Mouse (Mus musculus) forebrain, postnatal 0 days (tissue): ENCODE measurements at regions not wholly inside any gene's neighbourhood (a gene's known extent, or its start where the extent isn't known, plus 50 kb on each side); places are given as distances from the start of the nearest gene placed in this dataset.
"Not testable (repeated sequence)": the region's sequence is repeated elsewhere in the genome, so short reads cannot be mapped to it uniquely, and the experiment has no call there.

Source experiments
- ATAC-seq: fragments of 200-750 bp; cut with Nextera tagmentation; 2 replicates; pipeline ENCODE4 v1.8.0; 2017; ENCODE audit warnings: mild to moderate bottlenecking, moderate library complexity
- DNase-seq: peaks from one replicate; pipeline ENCODE4 v3.0.0-alpha.2; 2015
- H3K27ac ChIP-seq: fragments of 300-500 bp; sonication (generic); 2 replicates; pipeline ENCODE4 v1.5.1; 2014; ENCODE audit warnings: low read depth, mild to moderate bottlenecking, antibody characterized with exemption, low read length, moderate library complexity, mixed read lengths
- H3K27me3 ChIP-seq: fragments of 300-500 bp; sonication (generic); 2 replicates; pipeline ENCODE4 v1.6.1; 2014; ENCODE audit warnings: mild to moderate bottlenecking, low read length, mixed read lengths; ENCODE audit not compliant: insufficient read depth
- H3K36me3 ChIP-seq: fragments of 300-500 bp; sonication (generic); 2 replicates; pipeline ENCODE4 v1.6.1; 2014; ENCODE audit warnings: mild to moderate bottlenecking, moderate library complexity; ENCODE audit not compliant: insufficient read depth
- H3K4me1 ChIP-seq: fragments of 300-500 bp; sonication (generic); 2 replicates; pipeline ENCODE4 v1.6.1; 2014; ENCODE audit warnings: antibody characterized with exemption; ENCODE audit not compliant: insufficient read depth
- H3K4me2 ChIP-seq: fragments of 300-500 bp; sonication (generic); 2 replicates; pipeline ENCODE4 v1.6.1; 2014; ENCODE audit warnings: low read depth, mild to moderate bottlenecking, moderate library complexity
- H3K4me3 ChIP-seq: fragments of 300-500 bp; sonication (generic); 2 replicates; pipeline ENCODE4 v1.5.1; 2014; ENCODE audit warnings: low read depth, low read length, mixed read lengths
- H3K9ac ChIP-seq: fragments of 300-500 bp; sonication (generic); 2 replicates; pipeline ENCODE4 v1.6.1; 2014; ENCODE audit warnings: mild to moderate bottlenecking
- H3K9me3 ChIP-seq: fragments of 300-500 bp; sonication (generic); 2 replicates; pipeline ENCODE4 v1.6.1; 2016; ENCODE audit warnings: low read length
- CTCF ChIP-seq: sonication (generic); IDR thresholded peaks from 2 replicates; pipeline ENCODE4 v1.5.1; 2016; ENCODE audit warnings: antibody characterized with exemption, control low read depth, low read depth
- WGBS: fragments of 180-500 bp; shearing (Covaris S2); extraction: QIAGEN DNeasy Blood & Tissue Kit; methylation state at CpG from one replicate; pipeline ENCODE4 v1.1.7; 2014; 5-methylcytosine and 5-hydroxymethylcytosine counted together

DNA sequence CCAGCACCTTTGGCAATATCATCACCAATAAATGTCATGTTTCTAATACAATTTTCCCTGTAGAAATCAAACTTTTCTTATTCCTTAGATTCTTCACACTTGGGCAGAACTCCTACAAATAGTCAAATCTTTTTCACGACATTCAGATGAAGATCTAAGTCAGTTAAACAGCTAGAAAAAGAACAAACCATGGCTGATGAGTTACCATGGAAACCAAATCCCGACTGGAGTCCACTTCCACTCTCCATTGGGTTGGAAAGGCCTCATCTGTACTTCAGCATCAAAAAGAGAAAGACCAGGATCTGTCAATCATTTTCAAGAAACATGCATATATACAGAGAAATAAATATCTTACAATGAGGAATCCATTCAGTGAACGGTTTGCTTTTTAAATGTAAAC is 307.0 kb upstream of the Lrrn1 start:
- H3K27me3 ChIP-seq, result no peaks in the 10 kb centered on the region
- H3K36me3 ChIP-seq, result no peaks in the 10 kb centered on the region
- no peak overlapping the region for H3K4me2 ChIP-seq
- no peak overlapping the region for H3K9ac ChIP-seq
- no peak overlapping the region for H3K27ac ChIP-seq
- no peaks in the 10 kb centered on the region; the same call in 1 of the 2 replicates for H3K4me1 ChIP-seq
- 42% methylated on average over 3 of the region's 3 CpGs for WGBS
- no peak for ATAC-seq
- no peak overlapping the region for H3K4me3 ChIP-seq
- no peak for TF ChIP-seq CTCF
- no peaks in the 10 kb centered on the region for H3K9me3 ChIP-seq
- no peak for DNase-seq

DNA sequence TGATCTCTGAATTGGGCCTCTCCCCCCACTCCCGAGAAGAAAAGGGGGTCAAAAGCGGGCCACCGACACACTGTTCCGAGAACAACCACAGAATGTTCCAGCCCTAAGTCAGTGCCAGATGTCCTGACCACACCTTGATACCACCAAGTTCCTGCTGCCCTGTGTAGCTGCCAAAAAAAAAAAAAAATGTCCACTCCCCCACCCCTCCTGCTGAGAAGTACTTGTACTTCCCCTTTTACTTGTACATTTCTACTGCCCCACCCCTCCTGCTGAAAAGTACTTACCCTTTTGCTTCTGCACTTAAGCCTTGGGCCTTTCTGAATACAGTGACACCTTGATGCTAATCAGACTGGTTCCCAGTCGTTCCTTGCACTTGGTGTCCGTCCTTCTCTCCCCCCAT is 299.7 kb upstream of the Lrrn1 start:
- ATAC-seq, H3K4me2 ChIP-seq, H3K9ac ChIP-seq, H3K27me3 ChIP-seq, H3K4me3 ChIP-seq, H3K9me3 ChIP-seq, H3K27ac ChIP-seq, H3K4me1 ChIP-seq, DNase-seq, H3K36me3 ChIP-seq: not testable (repeated sequence)
- WGBS, result 90% methylated on average over 6 of the region's 6 CpGs

DNA sequence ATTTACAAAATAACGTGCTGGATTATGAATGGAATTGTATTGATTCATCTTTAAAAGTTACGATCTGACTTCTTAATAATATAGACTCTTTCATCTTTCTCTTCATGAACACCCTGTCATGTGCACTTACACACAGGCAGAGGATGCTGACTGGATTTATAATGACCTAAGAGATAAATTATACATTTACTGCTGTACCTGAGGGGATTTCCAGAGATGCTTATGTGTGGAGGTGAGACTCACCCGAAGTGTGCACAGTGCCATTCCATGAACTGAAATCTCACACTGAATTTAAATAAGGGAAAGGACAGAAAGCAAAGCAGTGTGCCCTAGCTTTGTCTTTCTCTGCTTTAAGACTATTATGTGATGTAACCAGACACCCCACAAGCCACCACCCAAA is 291.9 kb upstream of the Lrrn1 start:
- Histone ChIP-seq H3K4me3 (no peak overlapping the region), H3K4me1 (no peaks in the 10 kb centered on the region), H3K9me3 (no peaks in the 10 kb centered on the region), H3K27ac (no peak overlapping the region), H3K4me2 (no peak overlapping the region), H3K36me3 (no peaks in the 10 kb centered on the region), H3K9ac (no peak overlapping the region), H3K27me3 (no peaks in the 10 kb centered on the region)
- DNase-seq (no peak), ATAC-seq (no peak)
- TF ChIP-seq CTCF, result no peak
- 84% methylated on average over 3 of the region's 3 CpGs for WGBS

DNA sequence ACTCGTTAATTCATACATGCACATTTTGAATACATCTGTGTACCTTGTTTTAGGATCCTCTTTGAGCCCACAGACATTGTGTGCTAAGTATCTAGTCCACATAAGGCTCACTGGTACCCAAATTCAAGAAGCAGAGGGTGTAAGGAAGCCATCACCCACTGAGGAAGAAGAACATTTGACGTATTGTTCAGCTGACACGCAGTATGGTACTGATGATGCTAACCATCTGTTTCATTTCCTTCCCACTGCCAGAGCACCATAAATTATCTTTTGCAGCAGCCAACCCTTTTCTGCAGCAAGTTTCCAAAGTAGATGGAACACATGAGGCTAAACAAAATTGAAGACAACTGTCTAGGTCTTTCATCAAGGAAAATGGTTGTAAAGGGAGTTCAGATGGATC is 285.6 kb upstream of the Lrrn1 start:
- Histone ChIP-seq H3K36me3 (no peaks in the 10 kb centered on the region), H3K27ac (no peak overlapping the region), H3K4me1 (no peaks in the 10 kb centered on the region), H3K4me3 (no peak overlapping the region), H3K27me3 (no peaks in the 10 kb centered on the region), H3K9ac (no peak overlapping the region), H3K4me2 (no peak overlapping the region), H3K9me3 (no peaks in the 10 kb centered on the region)
- WGBS, result 66% methylated on average over 3 of the region's 3 CpGs
- ATAC-seq (peak; percentile 85), DNase-seq (peak; percentile 57)
- no peak for TF ChIP-seq CTCF

DNA sequence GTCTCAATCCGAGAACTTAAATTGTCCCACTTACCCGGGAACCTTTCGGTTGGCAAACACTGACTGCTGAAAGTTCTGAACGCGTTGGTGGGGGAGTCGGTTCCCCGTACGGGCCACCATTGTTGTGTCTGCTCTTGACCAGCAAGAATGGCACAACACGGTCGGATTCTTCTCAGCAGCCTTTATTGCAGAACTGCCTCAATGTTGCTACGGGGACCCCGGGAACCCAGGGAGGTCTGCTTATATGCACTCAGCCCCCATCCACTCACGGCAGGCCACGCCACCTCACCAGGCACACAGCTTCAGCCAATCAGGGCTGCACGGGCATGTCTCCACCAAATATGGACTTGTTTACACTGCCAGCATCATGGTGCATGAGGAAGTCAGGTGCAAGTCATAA is 249.2 kb upstream of the Lrrn1 start:
- Histone ChIP-seq H3K4me3 (no peak overlapping the region), H3K27ac (no peak overlapping the region), H3K36me3 (no peaks in the 10 kb centered on the region), H3K4me1 (no peaks in the 10 kb centered on the region), H3K27me3 (no peaks in the 10 kb centered on the region), H3K4me2 (no peak overlapping the region), H3K9ac (no peak overlapping the region), H3K9me3 (no peaks in the 10 kb centered on the region)
- DNase-seq, result no peak
- no peak for ATAC-seq
- no peak for TF ChIP-seq CTCF
- 93% methylated on average over 15 of the region's 15 CpGs for WGBS

DNA sequence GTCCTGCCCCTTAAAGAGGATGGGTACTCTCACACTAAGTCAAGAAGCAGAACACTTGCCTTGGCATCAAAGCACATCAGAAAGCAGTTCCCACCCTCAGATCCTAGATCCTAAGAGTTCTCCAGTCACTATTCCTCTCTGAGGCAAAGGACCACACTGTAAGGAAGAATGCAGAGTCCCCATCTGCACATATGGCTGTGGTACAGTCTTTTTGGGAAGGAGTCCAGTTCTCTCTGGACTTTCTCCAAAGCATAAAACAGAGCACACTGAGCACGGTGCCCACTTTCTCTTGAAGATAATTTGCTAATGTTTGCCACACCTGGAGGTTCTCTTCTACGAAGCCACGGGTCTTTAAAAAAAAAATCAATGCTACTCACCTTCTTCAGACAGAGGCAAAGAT is 238.7 kb upstream of the Lrrn1 start:
- no peak for TF ChIP-seq CTCF
- Histone ChIP-seq H3K9ac (no peak overlapping the region), H3K9me3 (no peaks in the 10 kb centered on the region), H3K4me2 (no peak overlapping the region), H3K4me3 (no peak overlapping the region), H3K27me3 (no peaks in the 10 kb centered on the region), H3K4me1 (no peaks in the 10 kb centered on the region; the same call in 1 of the 2 replicates), H3K36me3 (no peaks in the 10 kb centered on the region), H3K27ac (no peak overlapping the region)
- no peak; the same call in 1 of the 2 replicates for ATAC-seq
- 48% methylated on average over 3 of the region's 3 CpGs for WGBS
- DNase-seq, result peak; percentile 50

DNA sequence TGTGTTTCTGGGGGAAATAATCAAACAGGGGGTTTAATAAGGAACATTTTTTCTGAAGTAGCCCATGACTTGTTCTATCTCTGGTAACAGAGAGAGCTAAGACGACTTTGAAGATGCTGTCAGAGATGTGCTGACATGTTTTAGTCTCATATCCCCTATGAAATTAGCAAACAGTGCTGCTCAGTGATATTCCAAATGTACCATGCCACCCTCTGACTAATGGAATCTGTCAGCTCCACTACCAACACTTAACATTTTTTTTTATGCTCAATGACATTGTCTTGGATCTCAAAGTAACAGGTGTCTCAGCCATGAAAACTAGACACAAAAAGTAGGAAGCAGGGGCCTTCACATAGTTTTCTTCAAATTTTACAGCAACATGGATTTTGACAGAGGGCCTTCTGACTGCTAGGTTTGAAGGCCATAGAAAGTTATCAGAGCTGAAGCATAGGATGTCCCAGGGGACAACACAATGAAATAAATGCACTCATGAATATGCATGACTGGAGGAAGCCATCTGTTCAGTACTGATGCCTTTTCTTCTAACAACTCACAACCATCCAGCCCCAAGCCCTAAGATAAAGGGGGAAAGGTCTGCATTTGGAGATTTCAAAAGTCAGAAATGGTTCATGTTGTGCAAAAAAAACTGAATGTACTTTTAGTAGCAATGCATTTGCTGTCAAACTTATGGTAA is 225.7 kb upstream of the Lrrn1 start:
- Histone ChIP-seq H3K36me3 (no peaks in the 10 kb centered on the region), H3K27ac (no peak overlapping the region), H3K27me3 (no peaks in the 10 kb centered on the region), H3K4me3 (no peak overlapping the region), H3K9ac (no peak overlapping the region), H3K4me2 (no peak overlapping the region), H3K4me1 (no peaks in the 10 kb centered on the region), H3K9me3 (no peaks in the 10 kb centered on the region)
- ATAC-seq (peak; percentile 32; the same call in 1 of the 2 replicates), DNase-seq (peak; percentile 1)
- no peak for TF ChIP-seq CTCF
- WGBS, result 61% methylated on average over 1 of the region's 1 CpGs

DNA sequence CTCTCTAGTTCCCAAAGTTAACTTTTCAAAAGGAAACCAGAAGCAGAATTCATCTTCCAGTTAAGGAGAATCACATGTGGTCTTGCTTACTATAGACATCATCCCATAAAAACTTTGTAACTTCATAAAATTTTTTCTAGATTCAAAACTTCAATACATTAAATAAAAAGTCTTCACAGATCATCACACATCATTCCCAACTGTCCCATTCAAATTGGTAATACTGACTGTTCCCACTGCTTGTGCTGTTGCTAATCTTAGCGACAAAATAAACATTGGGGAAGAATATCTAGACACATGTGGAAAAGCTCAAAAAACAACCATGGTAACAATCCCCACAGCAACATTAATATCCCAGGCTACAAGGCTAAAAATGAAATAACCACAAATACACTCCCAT is 210.0 kb upstream of the Lrrn1 start:
- H3K4me1 ChIP-seq, result no peaks in the 10 kb centered on the region
- no peak for TF ChIP-seq CTCF
- ATAC-seq (no peak), DNase-seq (no peak)
- H3K36me3 ChIP-seq, result no peaks in the 10 kb centered on the region
- H3K4me2 ChIP-seq, result no peak overlapping the region
- 88% methylated on average over 1 of the region's 1 CpGs for WGBS
- no peak overlapping the region for H3K4me3 ChIP-seq
- no peaks in the 10 kb centered on the region for H3K9me3 ChIP-seq
- H3K9ac ChIP-seq, result no peak overlapping the region
- no peak overlapping the region for H3K27ac ChIP-seq
- no peaks in the 10 kb centered on the region for H3K27me3 ChIP-seq
